Mouse (Mus musculus) left cerebral cortex, adult 2 months (tissue): Measurements from ENCODE around the gene Baz1b. TPM values are rescaled to one million over a fixed set of nuclear protein-coding genes. Genes with fewer than 3 reads are reported as not detected.
A peak's percentile ranks its signal among the peaks of the same experiment; 100 is the strongest.

Source experiments
- DNase-seq, 2 experiments: peaks; one replicate each; pipeline ENCODE4 v3.0.0; 2021 to 2022; ENCODE audit warnings: low spot score in 2 of 2, mixed read lengths in 1 of 2; ENCODE audit errors: extremely low spot score in 1 of 2
- H3K27ac ChIP-seq: fragments of 200-600 bp; 2 replicates; pipeline ENCODE4 v1.8.1; 2022
- H3K4me3 ChIP-seq: fragments of 200-600 bp; 2 replicates; pipeline ENCODE4 v1.8.1; 2022
- CTCF ChIP-seq: fragments of 200-600 bp; IDR thresholded peaks from 2 replicates; pipeline ENCODE4 v1.8.1; 2022; ENCODE audit warnings: antibody characterized with exemption, mild to moderate bottlenecking, moderate library complexity
- intact Hi-C: fragments of 180-260 bp; cut with DNase I; formaldehyde crosslinking; loops from one replicate; pipeline ENCODE4 v1.15.1; 2025
- total RNA-seq, 2 experiments: library from RNA; stranded (reverse); gene quantifications; 2 replicates each; pipeline ENCODE4 v1.2.3; 2021

Gene Baz1b
- total RNA-seq, 2 experiments from 2014 or later = 76.2 to 79.7 TPM

DNA sequence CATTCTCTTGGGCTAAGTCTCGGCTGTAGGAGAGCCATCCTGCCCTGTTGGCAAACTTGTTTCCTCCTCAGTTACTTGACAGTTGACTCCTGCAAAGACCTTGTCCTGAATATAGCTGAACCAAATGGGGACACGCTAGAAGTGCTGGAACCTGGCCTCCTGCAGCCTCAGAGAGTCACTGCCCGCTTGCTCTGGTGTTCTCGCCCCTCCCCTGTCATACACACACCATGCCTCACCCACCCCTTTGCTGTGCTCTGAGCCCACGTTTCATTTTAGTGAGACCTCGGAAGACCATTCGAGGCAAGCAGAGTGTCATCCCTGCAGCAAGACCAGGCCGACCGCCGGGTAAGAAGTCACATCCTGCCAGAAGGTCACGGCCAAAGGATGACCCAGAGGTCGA lies 55.1 kb downstream of the Baz1b start:
- H3K27ac ChIP-seq = no peak overlapping the region
- DNase-seq = no peak
- no peak overlapping the region for H3K4me3 ChIP-seq
- TF ChIP-seq CTCF = no peak
- intact Hi-C loops = no loop called here

DNA sequence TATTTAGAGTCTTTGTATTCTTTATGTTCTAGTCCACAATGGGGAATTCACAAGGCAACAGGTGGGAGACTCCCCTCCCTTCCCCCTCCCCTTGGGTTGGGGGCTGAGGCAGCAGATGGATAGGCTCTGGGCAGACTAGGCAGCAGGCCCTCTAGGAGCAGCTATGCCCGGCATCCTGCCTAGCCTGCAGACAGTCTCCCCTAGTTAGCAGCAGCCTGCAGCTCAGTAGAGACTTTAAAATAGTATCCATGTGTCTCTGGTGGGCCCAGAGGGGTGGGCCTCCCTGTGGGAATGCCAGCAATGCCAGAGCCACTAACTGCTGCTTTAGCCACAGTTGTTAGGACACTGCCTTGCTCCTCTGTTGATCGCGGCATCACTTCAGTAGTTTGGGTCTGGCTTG lies 55.5 kb downstream of the Baz1b start:
- no peak for DNase-seq
- no peak for TF ChIP-seq CTCF
- Histone ChIP-seq H3K27ac (no peak overlapping the region), H3K4me3 (no peak overlapping the region)
- intact Hi-C loops = no loop called here

DNA sequence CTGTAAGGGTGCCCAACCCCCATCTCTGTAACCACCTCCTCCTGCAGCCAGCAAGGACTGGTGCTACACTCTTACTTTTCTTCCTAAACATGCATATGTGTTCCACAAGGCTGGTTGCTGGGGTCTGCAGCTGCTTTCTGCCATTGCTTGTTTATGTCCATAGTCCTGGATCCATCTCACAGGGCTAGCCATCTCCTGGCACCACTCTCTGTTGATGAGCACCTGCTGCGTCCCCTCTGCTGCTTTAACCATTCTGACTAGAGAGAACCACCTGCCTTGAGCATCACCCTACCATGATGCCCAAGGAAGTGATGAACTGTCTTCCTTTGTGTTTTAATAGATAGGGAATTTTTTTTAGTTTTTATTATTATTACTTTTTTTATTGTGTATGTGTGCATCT lies 56.1 kb downstream of the Baz1b start:
- Histone ChIP-seq H3K4me3 (no peak overlapping the region), H3K27ac (no peak overlapping the region)
- no peak for DNase-seq
- no peak for TF ChIP-seq CTCF
- intact Hi-C loops = no loop called here

DNA sequence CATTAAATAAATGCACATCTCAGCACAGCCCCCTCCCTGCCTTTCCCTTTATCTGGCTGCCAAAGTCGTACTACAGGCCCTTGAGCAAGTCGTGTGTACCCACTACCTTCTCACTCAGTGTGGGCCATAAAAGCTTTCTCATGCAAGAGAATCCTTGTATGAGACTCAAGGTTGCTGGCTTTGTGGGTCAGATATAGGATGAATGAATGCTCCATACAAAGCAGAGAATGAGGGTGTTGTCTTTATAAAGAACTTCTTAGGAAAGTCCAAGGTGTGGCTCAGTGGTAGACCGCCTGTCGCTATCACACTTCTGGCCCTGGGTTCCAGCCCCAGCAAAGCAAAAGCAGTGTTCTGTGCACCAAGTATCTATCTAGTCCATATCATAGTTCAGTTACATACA lies 59.5 kb downstream of the Baz1b start:
- DNase-seq = no peak
- no peak overlapping the region for H3K27ac ChIP-seq
- no peak for TF ChIP-seq CTCF
- no peak overlapping the region for H3K4me3 ChIP-seq
- intact Hi-C loops = loop anchor here (5.0 kb wide), 1 partner anchor 36 kb away; no protein-coding TSS in a partner anchor

DNA sequence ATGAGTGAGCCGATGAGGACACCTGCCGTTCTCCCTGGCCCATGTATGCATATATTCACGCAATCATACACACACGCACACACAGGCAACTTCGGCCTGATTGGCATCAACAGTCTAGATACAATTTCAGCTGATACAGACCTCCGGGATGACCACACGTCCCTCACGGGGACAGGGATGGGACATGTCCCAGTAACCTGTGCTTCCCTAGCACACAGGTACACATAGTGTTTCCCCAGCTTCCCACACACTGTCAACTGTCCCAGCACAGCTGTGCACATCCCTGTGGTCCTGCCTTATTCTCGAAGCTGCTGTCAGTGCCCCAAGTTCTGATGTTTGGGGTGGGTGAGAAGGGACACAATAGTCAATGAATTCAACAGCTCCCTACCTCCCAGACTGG lies 60.3 kb downstream of the Baz1b start:
- intact Hi-C loops = loop anchor here (5.0 kb wide), 1 partner anchor 35 kb away; no protein-coding TSS in a partner anchor
- DNase-seq = no peak
- no peak overlapping the region for H3K27ac ChIP-seq
- TF ChIP-seq CTCF = no peak
- H3K4me3 ChIP-seq = no peak overlapping the region

DNA sequence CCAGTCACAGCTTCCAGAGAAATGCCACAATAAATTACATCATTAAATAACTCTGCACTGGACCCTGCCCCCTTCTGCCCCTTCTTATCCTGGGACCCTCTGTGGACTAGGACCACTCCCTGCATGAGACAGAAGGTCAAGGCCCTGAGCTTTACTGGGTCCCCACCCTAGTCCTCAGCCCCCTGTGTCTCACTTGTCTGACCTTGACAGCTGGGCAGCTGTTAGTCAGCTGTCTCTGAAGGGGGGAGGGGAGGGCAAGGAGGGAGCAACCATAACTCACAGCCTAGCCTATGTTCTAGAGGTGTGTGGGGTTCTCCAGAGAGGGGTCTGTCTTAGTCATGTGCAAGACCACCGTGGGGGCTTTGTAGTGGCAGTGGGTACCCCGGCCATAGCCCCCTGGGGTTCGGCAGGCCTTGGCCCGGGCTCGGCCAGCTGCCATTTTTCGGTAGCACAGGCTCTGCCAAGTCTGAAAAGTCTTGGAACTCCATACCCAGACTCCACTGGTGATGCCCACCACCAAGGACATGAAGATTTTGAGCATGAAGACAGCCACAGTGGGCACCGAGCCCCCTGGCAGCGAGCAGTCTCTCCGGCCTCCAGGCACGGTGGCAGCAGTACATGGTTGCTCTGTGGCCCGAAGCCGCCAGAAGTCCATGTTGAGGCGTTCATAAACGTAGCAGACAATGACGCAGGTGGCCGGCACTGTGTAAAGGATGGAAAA lies 62.1 kb downstream of the Baz1b start:
- intact Hi-C loops = loop anchor here (5.0 kb wide), 1 partner anchor 33 kb away; no protein-coding TSS in a partner anchor
- Histone ChIP-seq H3K27ac (no peak overlapping the region), H3K4me3 (no peak overlapping the region)
- no peak for TF ChIP-seq CTCF
- no peak for DNase-seq

DNA sequence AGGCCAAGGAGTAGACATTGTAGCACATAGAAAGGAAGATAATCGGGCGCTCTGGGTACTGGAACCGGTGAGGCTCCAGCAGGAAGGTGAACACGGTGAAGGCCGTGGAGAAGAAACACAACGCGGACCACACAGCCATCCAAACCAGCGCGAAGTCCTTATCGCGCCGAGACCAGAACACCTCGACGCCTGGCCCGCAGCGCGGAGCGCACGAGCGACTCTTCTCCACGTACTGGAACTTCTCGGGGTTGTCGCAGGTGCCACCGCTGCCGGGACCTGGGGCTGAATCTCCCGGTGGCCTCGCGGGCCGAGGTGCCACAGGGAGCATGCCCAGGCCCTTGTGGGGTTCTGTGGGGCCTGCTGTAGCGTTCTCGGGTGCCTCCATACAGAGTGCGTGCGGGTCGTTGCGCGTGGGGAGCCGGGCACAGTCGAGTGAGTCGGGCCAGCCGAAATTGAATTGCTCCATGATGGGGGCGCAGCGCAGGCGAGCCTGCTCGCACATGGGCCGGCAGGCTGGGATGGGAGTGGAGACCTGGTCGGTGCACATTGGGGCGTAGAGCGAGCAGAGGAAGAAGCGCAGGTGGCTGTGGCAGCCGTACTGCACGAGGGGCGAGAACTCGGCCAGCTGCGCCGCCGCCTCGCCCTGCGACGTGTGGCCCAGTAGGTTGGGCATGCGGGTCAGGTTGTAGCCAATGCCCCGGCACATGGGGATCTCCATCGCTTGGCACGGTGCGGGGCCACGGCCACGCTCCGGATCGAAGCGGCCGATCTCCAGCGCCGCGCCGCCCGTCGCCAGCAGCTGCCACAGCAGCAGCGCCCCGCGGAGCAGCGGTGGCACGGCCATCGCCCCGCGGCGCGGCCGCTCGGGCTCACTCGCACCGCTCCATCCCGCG lies 63.4 kb downstream of the Baz1b start:
- Histone ChIP-seq H3K4me3 (peak overlapping the region; percentile 50), H3K27ac (no peak overlapping the region)
- intact Hi-C loops = no loop called here
- DNase-seq = peak in 1 of 2 experiments; percentile 22
- TF ChIP-seq CTCF = no peak

DNA sequence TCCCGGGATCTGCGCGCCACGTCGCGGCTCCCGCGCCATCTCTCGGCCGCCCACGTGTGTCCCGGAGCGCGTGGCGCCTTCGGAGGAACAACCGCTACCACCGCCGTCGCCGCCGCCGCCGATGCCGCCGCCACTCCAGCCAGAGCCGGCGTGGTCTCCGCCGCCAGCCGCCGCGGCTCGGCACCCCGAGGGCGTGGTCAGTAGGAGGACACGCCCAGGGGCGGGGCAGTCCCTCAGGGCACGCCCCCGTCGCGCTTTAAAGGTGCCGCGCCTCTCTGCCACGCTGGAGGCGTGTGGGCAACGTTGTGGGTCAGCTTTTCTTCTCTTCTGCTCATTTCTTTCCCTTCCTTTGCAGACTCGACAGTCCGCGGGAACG lies 64.0 kb downstream of the Baz1b start, which contains the start of gene Fzd9:
Fzd9 (minus strand) TSS at position 152 of the 376 bp plus-strand sequence.
- peak within 1 kb of the TSS; percentile 50 for H3K4me3 ChIP-seq
- no peak for TF ChIP-seq CTCF
- no peak within 1 kb of the TSS for H3K27ac ChIP-seq
- intact Hi-C loops = no loop called here
- peak; percentile 86 for DNase-seq

DNA sequence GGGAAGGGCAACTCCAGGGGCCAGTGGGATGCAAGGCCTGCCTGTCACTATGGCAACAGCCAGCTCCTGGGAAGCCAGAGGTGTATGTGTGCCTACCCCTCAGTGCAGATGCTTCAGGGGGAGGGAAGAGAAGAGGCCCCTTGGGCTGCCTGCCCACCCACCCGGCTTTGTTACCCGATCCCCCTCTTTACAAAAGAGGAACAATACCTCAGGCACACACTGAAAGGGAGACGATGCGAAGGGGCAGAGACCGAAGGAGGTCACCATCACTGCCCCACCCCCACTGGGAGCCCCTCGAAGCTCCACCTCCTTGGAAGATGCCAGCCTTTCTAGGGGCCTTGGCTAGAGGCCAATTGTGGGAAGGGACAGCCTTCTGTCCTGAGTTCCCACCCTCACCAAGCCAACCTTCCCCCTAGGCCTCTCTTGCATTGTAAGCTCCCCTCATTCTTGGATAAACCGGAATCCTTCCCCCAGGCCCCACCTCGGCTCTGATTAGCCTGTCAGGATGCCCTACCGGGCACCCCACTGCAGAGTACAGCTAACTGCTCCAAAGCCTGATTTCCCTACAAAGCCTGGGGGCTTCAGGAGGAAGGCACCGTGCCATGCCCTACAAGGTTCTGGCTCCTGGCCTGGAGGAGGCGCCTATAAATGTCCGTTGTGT lies 66.8 kb downstream of the Baz1b start:
- TF ChIP-seq CTCF = no peak
- DNase-seq = no peak
- no peak overlapping the region for H3K27ac ChIP-seq
- H3K4me3 ChIP-seq = no peak overlapping the region
- intact Hi-C loops = no loop called here

DNA sequence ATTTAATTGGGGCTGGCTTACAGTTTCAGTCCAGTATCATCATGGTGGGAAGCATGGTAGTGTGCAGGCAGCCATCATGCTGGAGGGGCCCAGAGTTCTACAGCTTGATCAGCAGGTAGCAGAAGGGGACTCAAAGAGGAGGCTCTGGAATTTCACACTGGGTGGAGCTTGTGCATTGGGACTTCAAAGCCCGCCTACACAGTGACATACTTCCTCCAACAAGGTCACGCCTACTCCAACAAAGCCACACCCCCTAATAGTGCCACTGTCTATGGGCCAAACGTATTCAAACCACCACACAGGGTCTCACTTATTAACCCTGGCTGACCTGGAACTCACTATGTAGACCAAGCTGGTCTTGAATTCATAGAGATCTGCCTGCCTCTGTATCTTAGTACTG lies 69.1 kb downstream of the Baz1b start:
- DNase-seq = no peak
- no peak for TF ChIP-seq CTCF
- Histone ChIP-seq H3K4me3 (no peak overlapping the region), H3K27ac (no peak overlapping the region)
- intact Hi-C loops = no loop called here

DNA sequence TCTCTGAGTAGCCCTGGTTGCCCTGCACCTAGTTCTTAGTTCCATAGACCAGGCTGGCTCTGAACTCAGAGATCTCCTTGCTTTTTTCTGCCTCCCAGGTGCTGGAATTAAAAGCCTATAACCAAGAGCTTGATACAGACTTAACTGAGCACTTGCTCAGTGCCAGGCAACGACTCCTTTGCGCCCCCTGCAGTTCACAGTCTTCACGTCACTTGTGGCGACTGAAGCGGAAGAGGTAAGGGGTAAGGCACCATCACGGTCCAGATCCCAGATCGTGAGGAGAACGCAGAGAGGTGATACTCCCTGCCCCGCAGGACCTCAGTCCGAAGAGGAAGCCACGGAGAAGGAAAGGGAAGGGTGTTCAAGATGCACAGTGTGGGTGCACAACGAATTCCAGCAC lies 70.5 kb downstream of the Baz1b start:
- no peak overlapping the region for H3K27ac ChIP-seq
- no peak; the same call in none of the 2 replicates for TF ChIP-seq CTCF
- no peak overlapping the region for H3K4me3 ChIP-seq
- intact Hi-C loops = no loop called here
- DNase-seq = no peak
